ENCODE assay signal across 26 mouse cellular contexts in genomic region chr7:143037306-143037705, GRCm38 (mm10). TPM values are rescaled to one million over a fixed set of nuclear protein-coding genes. Genes with fewer than 3 reads are reported as not detected.
"Had no signal": no experiment of that assay in that cellular context is flagged by ENCODE, and none has a peak within 500 bp of the region (broad histone marks: within the 10 kb centered on the region; RNA-seq: fewer than 3 reads in every experiment).

No protein-coding gene starts in this region.

- H3K4me3 ChIP-seq: layer of hippocampus, adult 2 months; limb, embryonic 12.5 days; limb, embryonic 15.5 days; liver, embryonic 12.5 days; liver, embryonic 15.5 days; midbrain, embryonic 12.5 days; midbrain, embryonic 15.5 days; neural tube, embryonic 12.5 days; neural tube, embryonic 15.5 days had no signal

- H3K4me1 ChIP-seq: limb, embryonic 12.5 days; midbrain, embryonic 12.5 days; midbrain, embryonic 15.5 days; neural tube, embryonic 12.5 days; neural tube, embryonic 15.5 days had no signal

- H3K9ac ChIP-seq: limb, embryonic 12.5 days; limb, embryonic 15.5 days; liver, embryonic 12.5 days; liver, embryonic 15.5 days; midbrain, embryonic 12.5 days; midbrain, embryonic 15.5 days; neural tube, embryonic 12.5 days; neural tube, embryonic 15.5 days had no signal

- ATAC-seq: liver, embryonic 12.5 days; midbrain, embryonic 15.5 days had no signal

- H3K27me3 ChIP-seq: limb, embryonic 12.5 days; limb, embryonic 15.5 days; liver, embryonic 15.5 days; midbrain, embryonic 12.5 days; midbrain, embryonic 15.5 days; neural tube, embryonic 12.5 days; neural tube, embryonic 15.5 days had no signal

- DNase-seq: kidney, adult 11 months; kidney, adult 9 months; kidney, postnatal 25 days; layer of hippocampus, adult 9-11 months; left cerebral cortex, postnatal 4 days; lung, adult 2 months; lung, postnatal 14 days; lung, postnatal 4 days; right cerebral cortex, adult 18-20 months; right cerebral cortex, postnatal 14 days; thymus, adult 2 months; thymus, postnatal 14 days; thymus, postnatal 4 days had no signal

- H3K36me3 ChIP-seq: liver, embryonic 12.5 days; liver, embryonic 15.5 days; midbrain, embryonic 15.5 days; neural tube, embryonic 12.5 days had no signal

- H3K27ac ChIP-seq: limb, embryonic 12.5 days; limb, embryonic 15.5 days; liver, embryonic 12.5 days; liver, embryonic 15.5 days; midbrain, embryonic 12.5 days; midbrain, embryonic 15.5 days; neural tube, embryonic 12.5 days; neural tube, embryonic 15.5 days; stomach, postnatal 0 days had no signal

- H3K4me2 ChIP-seq: limb, embryonic 12.5 days; limb, embryonic 15.5 days; liver, embryonic 12.5 days; liver, embryonic 15.5 days; midbrain, embryonic 12.5 days; midbrain, embryonic 15.5 days; neural tube, embryonic 12.5 days; neural tube, embryonic 15.5 days had no signal

- H3K9me3 ChIP-seq: limb, embryonic 12.5 days; limb, embryonic 15.5 days; liver, embryonic 12.5 days; liver, embryonic 15.5 days; midbrain, embryonic 12.5 days; midbrain, embryonic 15.5 days; neural tube, embryonic 12.5 days; neural tube, embryonic 15.5 days had no signal

RNA-seq across cellular contexts. Expression of gene Tspan32, which starts 32.5 kb away (rescaled TPM):
- total RNA-seq: layer of hippocampus, postnatal 25 days; left cerebral cortex, postnatal 4 days had no signal

RNA-seq across cellular contexts. Expression of gene Trpm5, which starts 57.1 kb away (rescaled TPM):
- total RNA-seq: layer of hippocampus, adult 2 months; layer of hippocampus, postnatal 25 days; left cerebral cortex, adult 18-20 months; megakaryocyte, adult 5-6 weeks had no signal
